Mouse (Mus musculus) neural tube, embryonic 14.5 days (tissue): ENCODE measurements around the gene Pard3b. TPM values are rescaled to one million over a fixed set of nuclear protein-coding genes. Genes with fewer than 3 reads are reported as not detected.
A peak's percentile ranks its signal among the peaks of the same experiment; 100 is the strongest.

Experiments
- ATAC-seq: fragments of 200-750 bp; cut with Nextera tagmentation; 2 replicates; pipeline ENCODE4 v1.8.0; 2017; ENCODE audit warnings: low read depth, mild to moderate bottlenecking, moderate TSS enrichment, moderate library complexity
- H3K27ac ChIP-seq: fragments of 300-500 bp; sonication (generic); 2 replicates; pipeline ENCODE4 v1.5.1; 2014; ENCODE audit warnings: low read depth, mild to moderate bottlenecking, control low read depth, low read length, moderate library complexity, mixed read lengths
- H3K27me3 ChIP-seq: fragments of 300-500 bp; sonication (generic); 2 replicates; pipeline ENCODE4 v1.6.1; 2014; ENCODE audit warnings: low read length; ENCODE audit not compliant: control insufficient read depth, insufficient read depth
- H3K36me3 ChIP-seq: fragments of 300-500 bp; sonication (generic); 2 replicates; pipeline ENCODE4 v1.6.1; 2014; ENCODE audit warnings: low read length, mixed read lengths; ENCODE audit not compliant: control insufficient read depth, insufficient read depth
- H3K4me1 ChIP-seq: fragments of 300-500 bp; sonication (generic); 2 replicates; pipeline ENCODE4 v1.6.1; 2014; ENCODE audit warnings: low read length; ENCODE audit not compliant: control insufficient read depth, insufficient read depth
- H3K4me2 ChIP-seq: fragments of 300-500 bp; sonication (generic); 2 replicates; pipeline ENCODE4 v1.6.1; 2014; ENCODE audit warnings: mild to moderate bottlenecking, low read depth, low read length, control low read depth
- H3K4me3 ChIP-seq: fragments of 300-500 bp; sonication (generic); 2 replicates; pipeline ENCODE4 v1.5.1; 2014; ENCODE audit warnings: low read depth, low read length, control low read depth, mixed read lengths
- H3K9ac ChIP-seq: fragments of 300-500 bp; sonication (generic); replicated peaks from 2 replicates; pipeline ENCODE4 v1.6.1; 2014; ENCODE audit warnings: low read depth, mild to moderate bottlenecking, control low read depth, low read length, mixed read lengths
- H3K9me3 ChIP-seq: fragments of 300-500 bp; sonication (generic); 2 replicates; pipeline ENCODE4 v1.6.1; 2016; ENCODE audit warnings: low read length; ENCODE audit not compliant: control insufficient read depth
- WGBS: fragments of 180-500 bp; shearing (Covaris S2); extraction: QIAGEN DNeasy Blood & Tissue Kit; methylation state at CpG from one replicate; pipeline ENCODE4 v1.1.7; 2014; 5-methylcytosine and 5-hydroxymethylcytosine counted together
- polyA plus RNA-seq: library from polyadenylated mRNA; unstranded; fragments of >200 nt; fragmentation: Nextera tagmentation; extraction: Ambion mirVana; gene quantifications from 2 replicates; pipeline ENCODE4 v1.2.1, GENCODE M21; 2014

Pard3b gene
- polyA plus RNA-seq, 1 experiment from 2014 or later, result 9.9 TPM

DNA sequence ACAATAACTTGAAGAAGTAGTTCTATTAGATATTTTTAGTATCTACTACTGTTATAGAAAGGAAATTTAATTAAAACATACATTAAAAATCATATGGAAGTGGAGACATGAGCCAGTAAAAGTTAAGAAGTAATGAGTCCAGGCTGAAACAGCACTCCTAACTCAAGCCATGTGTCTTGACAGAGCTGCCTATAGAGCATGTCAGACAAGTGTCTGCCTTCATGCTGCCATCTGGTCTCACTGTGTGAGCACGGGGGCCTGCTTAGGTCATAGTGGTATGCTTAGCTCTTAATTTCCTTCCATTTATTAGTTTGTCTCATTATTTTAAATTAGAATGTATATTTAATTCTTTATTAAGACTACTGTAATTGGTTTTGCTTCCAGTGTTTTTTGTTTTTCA, 517.3 kb downstream of the Pard3b start:
- no peak for ATAC-seq
- Histone ChIP-seq H3K36me3 (no peaks in the 10 kb centered on the region), H3K4me3 (no peak overlapping the region), H3K27ac (no peak overlapping the region), H3K4me2 (no peak overlapping the region), H3K27me3 (no peaks in the 10 kb centered on the region), H3K9me3 (no peaks in the 10 kb centered on the region), H3K9ac (no peak overlapping the region), H3K4me1 (no peaks in the 10 kb centered on the region)
- WGBS, result 64% methylated on average over 1 of the region's 1 CpGs

DNA sequence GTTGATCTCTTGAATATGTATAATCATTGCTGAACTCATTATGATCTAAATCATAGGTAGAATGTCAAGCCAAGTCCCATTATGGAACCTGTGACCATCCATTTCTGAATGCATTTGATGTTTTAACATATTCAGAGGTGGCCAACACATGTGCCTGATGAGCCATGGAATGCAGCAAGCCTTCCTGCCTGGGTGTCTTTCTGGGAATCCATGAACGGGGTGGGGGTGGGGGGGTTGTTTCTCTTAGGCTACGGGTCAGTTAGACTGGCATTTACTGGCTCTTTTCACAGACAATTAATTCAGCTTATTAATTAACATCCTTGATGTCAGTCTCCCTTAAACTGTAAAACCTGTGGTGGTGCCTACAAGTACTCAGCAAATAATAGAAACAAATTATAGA, 521.0 kb downstream of the Pard3b start:
- H3K36me3 ChIP-seq, result no peaks in the 10 kb centered on the region
- no peak overlapping the region for H3K4me2 ChIP-seq
- H3K27ac ChIP-seq, result no peak overlapping the region
- H3K9me3 ChIP-seq, result no peaks in the 10 kb centered on the region
- no peaks in the 10 kb centered on the region for H3K4me1 ChIP-seq
- 53% methylated on average over 2 of the region's 2 CpGs for WGBS
- ATAC-seq, result no peak
- H3K9ac ChIP-seq, result no peak overlapping the region
- H3K4me3 ChIP-seq, result no peak overlapping the region
- no peaks in the 10 kb centered on the region for H3K27me3 ChIP-seq

DNA sequence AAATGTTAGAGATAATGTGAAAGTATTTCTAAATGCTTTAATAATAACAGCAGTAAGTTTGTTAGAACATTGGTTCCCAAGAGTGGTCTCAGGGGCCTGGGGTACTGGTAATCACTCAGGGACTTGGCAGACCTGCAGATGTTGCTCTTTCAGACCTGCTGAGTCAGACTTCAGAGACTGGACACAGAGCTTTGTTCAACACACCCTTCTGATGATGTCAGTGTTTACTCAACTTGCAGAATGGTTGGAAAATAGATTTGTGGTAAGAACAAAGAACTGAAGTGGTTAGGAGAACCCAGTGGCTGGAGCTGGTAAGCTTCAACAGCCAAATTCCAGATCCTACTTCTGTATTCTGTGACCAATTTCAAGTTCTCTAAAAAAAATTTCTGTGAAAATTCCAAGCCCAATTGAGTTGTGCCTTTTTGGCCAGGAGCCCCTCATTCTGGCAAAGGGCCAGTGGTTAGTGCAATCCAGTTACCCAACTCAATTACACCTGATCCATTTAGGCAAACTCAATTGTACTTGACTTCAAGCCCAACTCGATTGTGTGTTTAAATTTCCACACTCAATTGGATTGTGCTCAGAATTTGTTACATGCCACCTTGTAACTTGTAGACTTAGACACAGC, 536.5 kb downstream of the Pard3b start:
- ATAC-seq, result no peak
- H3K4me3 ChIP-seq, result no peak overlapping the region
- H3K36me3 ChIP-seq, result no peaks in the 10 kb centered on the region
- H3K4me2 ChIP-seq, result no peak overlapping the region
- H3K27ac ChIP-seq, result no peak overlapping the region
- H3K27me3 ChIP-seq, result no peaks in the 10 kb centered on the region
- 77% methylated on average over 1 of the region's 1 CpGs for WGBS
- H3K4me1 ChIP-seq, result no peaks in the 10 kb centered on the region
- no peaks in the 10 kb centered on the region for H3K9me3 ChIP-seq
- H3K9ac ChIP-seq, result no peak overlapping the region

DNA sequence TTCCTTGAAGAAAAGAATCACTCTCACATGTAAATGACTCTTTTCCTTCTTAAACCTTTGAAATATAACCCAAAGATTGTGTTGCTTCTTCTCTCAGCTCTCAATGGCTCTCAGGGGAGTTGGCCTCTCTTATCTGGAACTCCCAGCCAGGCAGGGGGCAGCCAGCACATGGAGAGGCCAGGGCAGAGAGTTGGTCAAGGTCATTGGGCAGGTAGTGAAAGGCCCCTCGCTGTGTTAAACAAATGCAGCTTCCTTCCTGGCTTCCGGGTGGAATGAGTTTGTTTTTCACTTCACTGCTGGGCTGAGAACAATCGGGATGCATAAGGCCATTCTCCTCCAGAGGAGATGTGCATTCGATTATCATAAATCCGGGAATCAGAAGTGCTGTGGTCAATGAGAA, 543.0 kb downstream of the Pard3b start:
- Histone ChIP-seq H3K9me3 (no peaks in the 10 kb centered on the region), H3K9ac (no peak overlapping the region), H3K27me3 (no peaks in the 10 kb centered on the region), H3K4me3 (no peak overlapping the region), H3K4me2 (no peak overlapping the region), H3K27ac (no peak overlapping the region), H3K4me1 (no peaks in the 10 kb centered on the region), H3K36me3 (no peaks in the 10 kb centered on the region)
- no peak for ATAC-seq
- WGBS, result 4% methylated on average over 5 of the region's 5 CpGs

DNA sequence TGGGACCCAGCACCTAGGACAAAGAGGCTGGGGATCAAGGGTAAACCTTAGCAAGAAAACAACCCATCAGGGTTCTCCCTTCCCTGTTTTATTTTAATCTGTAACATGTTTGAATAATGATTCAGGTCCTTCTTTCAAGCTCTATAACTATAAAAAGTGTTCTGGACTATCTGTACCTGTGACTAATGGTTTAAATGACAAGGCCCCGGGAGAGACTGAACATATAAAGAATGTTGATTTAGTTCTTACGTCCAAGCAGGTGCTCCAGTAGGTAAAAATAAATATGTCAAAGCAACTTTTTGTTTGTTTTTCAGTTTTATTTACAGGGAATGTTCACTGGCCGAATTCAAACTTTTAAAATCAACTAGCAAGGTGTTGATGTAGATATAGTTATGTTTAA, 544.0 kb downstream of the Pard3b start:
- H3K9ac ChIP-seq, result no peak overlapping the region
- no peak for ATAC-seq
- WGBS, result 77% methylated on average over 3 of the region's 3 CpGs

DNA sequence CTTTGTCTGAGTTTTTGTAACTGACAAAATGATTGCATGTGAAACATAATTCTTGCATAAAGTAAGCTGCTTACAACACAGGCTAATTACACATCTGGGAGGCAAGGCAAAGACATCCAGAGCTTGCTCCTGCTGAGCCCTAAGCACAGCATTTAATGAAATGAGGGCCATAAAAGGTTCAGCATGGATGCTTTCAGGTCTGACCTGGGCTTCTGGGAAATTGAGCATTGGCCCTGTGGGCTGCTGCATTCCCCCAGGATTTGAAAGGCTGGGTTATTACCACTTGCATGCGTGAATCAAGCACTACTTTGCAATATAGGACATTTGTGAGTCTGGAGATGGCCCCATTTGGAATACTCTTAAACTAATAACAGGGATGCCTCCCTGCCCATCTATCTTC, 552.2 kb downstream of the Pard3b start:
- Histone ChIP-seq H3K9me3 (no peaks in the 10 kb centered on the region), H3K4me3 (no peak overlapping the region), H3K27me3 (no peaks in the 10 kb centered on the region), H3K9ac (no peak overlapping the region), H3K4me1 (peaks cover 5% of the 10 kb centered on the region; the same call in 1 of the 2 replicates), H3K36me3 (no peaks in the 10 kb centered on the region), H3K27ac (no peak overlapping the region), H3K4me2 (no peak overlapping the region)
- ATAC-seq, result peak; percentile 38; the same call in 1 of the 2 replicates
- 3% methylated on average over 1 of the region's 1 CpGs for WGBS

More for the DNA sequence above, 544.0 kb downstream of the Pard3b start:
- no peaks in the 10 kb centered on the region for H3K27me3 ChIP-seq
- no peak overlapping the region for H3K4me3 ChIP-seq
- no peak overlapping the region for H3K27ac ChIP-seq
- H3K4me2 ChIP-seq, result no peak overlapping the region
- no peaks in the 10 kb centered on the region for H3K4me1 ChIP-seq
- H3K9me3 ChIP-seq, result no peaks in the 10 kb centered on the region
- no peaks in the 10 kb centered on the region for H3K36me3 ChIP-seq

DNA sequence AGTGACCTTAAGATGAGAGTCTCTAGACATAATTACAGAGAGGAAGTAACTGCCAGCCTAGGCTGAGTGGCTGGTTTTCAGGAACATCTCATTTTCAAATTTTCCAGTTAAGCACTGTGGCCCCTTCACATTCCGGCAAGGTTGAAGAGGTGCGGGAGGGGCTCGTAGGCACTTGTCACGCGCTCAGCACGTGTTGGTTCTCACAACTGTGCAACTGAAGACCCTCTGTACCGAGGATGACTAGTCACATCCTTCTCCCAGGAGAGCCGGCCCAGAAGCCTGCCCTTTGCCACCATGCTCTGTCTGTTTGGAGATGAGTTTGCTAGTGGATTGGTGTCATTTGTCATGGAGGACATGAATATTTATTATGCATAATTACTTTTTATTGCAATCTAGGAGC, 558.9 kb downstream of the Pard3b start:
- Histone ChIP-seq H3K36me3 (no peaks in the 10 kb centered on the region), H3K27ac (no peak overlapping the region), H3K9ac (no peak overlapping the region), H3K4me2 (no peak overlapping the region), H3K27me3 (no peaks in the 10 kb centered on the region), H3K4me3 (no peak overlapping the region), H3K4me1 (no peaks in the 10 kb centered on the region), H3K9me3 (no peaks in the 10 kb centered on the region)
- no peak for ATAC-seq
- 60% methylated on average over 8 of the region's 8 CpGs for WGBS

DNA sequence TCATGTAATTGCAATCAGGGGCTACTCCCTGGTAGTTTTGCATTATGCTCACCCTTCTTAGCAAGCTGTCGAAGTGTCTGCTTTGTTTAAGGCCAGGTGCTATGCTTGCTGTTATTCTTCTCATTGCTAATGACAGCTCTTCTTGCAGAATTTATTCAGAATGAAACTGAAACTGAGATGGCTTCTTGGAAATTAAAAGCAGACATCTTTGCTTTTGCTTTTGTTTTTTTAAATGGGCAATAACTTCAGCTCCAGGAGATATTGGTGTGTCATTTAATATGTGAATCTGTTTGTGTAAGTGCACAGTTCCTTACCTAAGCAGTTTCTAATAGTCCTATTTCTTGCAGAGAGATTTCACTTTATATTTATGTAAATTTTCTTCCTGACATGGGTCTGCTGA, 562.3 kb downstream of the Pard3b start:
- ATAC-seq, result no peak
- H3K36me3 ChIP-seq, result no peaks in the 10 kb centered on the region
- H3K9ac ChIP-seq, result no peak overlapping the region
- H3K27ac ChIP-seq, result no peak overlapping the region
- H3K4me3 ChIP-seq, result no peak overlapping the region
- no peaks in the 10 kb centered on the region for H3K27me3 ChIP-seq
- no peak overlapping the region for H3K4me2 ChIP-seq
- no peaks in the 10 kb centered on the region for H3K9me3 ChIP-seq
- no peaks in the 10 kb centered on the region for H3K4me1 ChIP-seq
- whole genome bisulfite sequencing, result 63% methylated on average over 1 of the region's 1 CpGs

DNA sequence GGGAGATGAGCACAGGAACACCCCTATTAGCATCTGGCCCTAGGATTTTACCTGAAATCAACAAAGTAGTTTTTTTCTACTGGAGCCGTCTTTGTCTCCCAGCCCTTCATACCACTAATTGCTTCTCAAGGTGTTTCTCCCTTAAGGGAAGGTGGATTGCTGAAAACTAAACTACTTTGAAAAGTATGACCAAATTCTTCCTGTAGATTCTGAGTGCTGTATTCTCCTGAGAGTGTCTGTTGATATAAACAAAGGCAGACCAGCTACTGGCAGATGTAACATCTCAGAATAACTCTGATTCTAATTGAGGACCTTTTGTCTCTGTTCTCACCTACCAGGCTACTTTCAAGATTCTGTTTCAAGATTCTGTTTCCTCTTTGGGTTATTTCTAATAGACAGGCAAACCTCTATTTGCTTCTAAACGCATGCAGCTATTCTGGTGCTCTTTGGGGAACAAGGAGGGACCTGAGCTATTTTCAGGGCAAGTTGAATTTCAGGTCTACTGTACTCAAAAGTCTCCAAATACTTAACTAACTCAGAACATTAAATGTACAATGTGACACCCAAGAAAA, 563.1 kb downstream of the Pard3b start:
- no peak overlapping the region for H3K27ac ChIP-seq
- no peaks in the 10 kb centered on the region for H3K9me3 ChIP-seq
- H3K4me1 ChIP-seq, result no peaks in the 10 kb centered on the region
- 66% methylated on average over 2 of the region's 2 CpGs for WGBS
- ATAC-seq, result no peak
- no peak overlapping the region for H3K4me2 ChIP-seq
- no peaks in the 10 kb centered on the region for H3K36me3 ChIP-seq
- no peaks in the 10 kb centered on the region for H3K27me3 ChIP-seq
- H3K4me3 ChIP-seq, result no peak overlapping the region
- H3K9ac ChIP-seq, result no peak overlapping the region
